Mouse (Mus musculus) adrenal gland, postnatal 36 days (tissue): ENCODE measurements around the gene Mrs2. TPM values are rescaled to one million over a fixed set of nuclear protein-coding genes. Genes with fewer than 3 reads are reported as not detected.
A peak's percentile ranks its signal among the peaks of the same experiment; 100 is the strongest.
"Not testable (repeated sequence)": the region's sequence is repeated elsewhere in the genome, so short reads cannot be mapped to it uniquely, and the experiment has no call there.

Experiments
- DNase-seq, 2 experiments: peaks; one replicate each; pipeline ENCODE4 v3.0.0; 2021; ENCODE audit warnings: mixed read lengths in 1 of 2
- total RNA-seq, 2 experiments: library from RNA; stranded (reverse); gene quantifications; 2 replicates each; pipeline ENCODE4 v1.2.3; 2021

Mrs2 gene
- total RNA-seq, 2 experiments from 2014 or later: 44.4 to 49.0 TPM

GRCm38 (mm10) chr13:24977820-24978342 is 42.3 kb downstream of the Mrs2 start:
- DNase-seq: peak; percentile 51 to 76

- DNase-seq: no peak
These were observed 43.8 kb downstream of the Mrs2 start for GRCm38 (mm10) chr13:24976384-24976783.

- not testable (repeated sequence) for DNase-seq
These were observed 48.4 kb downstream of the Mrs2 start for GRCm38 (mm10) chr13:24971776-24972175.

- no peak for DNase-seq
These were observed 54.4 kb downstream of the Mrs2 start for GRCm38 (mm10) chr13:24965846-24966201.

GRCm38 (mm10) chr13:24965130-24965845 is 54.9 kb downstream of the Mrs2 start:
- no peak for DNase-seq

GRCm38 (mm10) chr13:24962119-24962518 is 58.1 kb downstream of the Mrs2 start:
- no peak for DNase-seq

GRCm38 (mm10) chr13:24960084-24960483 is 60.1 kb downstream of the Mrs2 start:
- DNase-seq: no peak

- DNase-seq: no peak
These were observed 61.5 kb downstream of the Mrs2 start for GRCm38 (mm10) chr13:24958671-24959070.

GRCm38 (mm10) chr13:24955500-24955899 is 64.7 kb downstream of the Mrs2 start:
- no peak for DNase-seq

GRCm38 (mm10) chr13:24955091-24955490 is 65.1 kb downstream of the Mrs2 start:
- DNase-seq: no peak

GRCm38 (mm10) chr13:24952659-24953058 is 67.5 kb downstream of the Mrs2 start:
- no peak for DNase-seq

- no peak for DNase-seq
These were observed 71.3 kb downstream of the Mrs2 start for GRCm38 (mm10) chr13:24948870-24949269.

- DNase-seq: no peak
These were observed 73.0 kb downstream of the Mrs2 start for GRCm38 (mm10) chr13:24947158-24947557.

GRCm38 (mm10) chr13:24945567-24945966 is 74.6 kb downstream of the Mrs2 start:
- no peak for DNase-seq

GRCm38 (mm10) chr13:24943303-24943702 is 76.9 kb downstream of the Mrs2 start:
- DNase-seq: no peak

GRCm38 (mm10) chr13:24942512-24943282 is 77.5 kb downstream of the Mrs2 start, which contains the start of gene Gpld1:
TSS of gene Gpld1 (plus strand) at chr13:24943152.
- peak; percentile 12 to 29 for DNase-seq

GRCm38 (mm10) chr13:24939472-24939871 is 80.7 kb downstream of the Mrs2 start:
- DNase-seq: no peak

- peak; percentile 81 to 89 for DNase-seq
These were observed 81.5 kb downstream of the Mrs2 start for GRCm38 (mm10) chr13:24938683-24939082.

GRCm38 (mm10) chr13:24937839-24938166 is 82.4 kb downstream of the Mrs2 start:
- peak in 1 of 2 experiments; percentile 9 for DNase-seq
